Mouse (Mus musculus) lung, adult 2 months (tissue): ENCODE measurements around the gene Tubb2a.

Experiments used
- CTCF ChIP-seq: fragments of 200-500 bp; IDR thresholded peaks from 2 replicates; pipeline ENCODE4 v1.5.1; 2011; ENCODE audit warnings: mild to moderate bottlenecking, low read length, control low read depth; ENCODE audit not compliant: insufficient read depth
- POLR2A ChIP-seq: fragments of 200-500 bp; IDR thresholded peaks from 2 replicates; pipeline ENCODE4 v1.6.1; 2011; ENCODE audit warnings: low read depth, mild to moderate bottlenecking, control low read depth, low read length, borderline replicate concordance; ENCODE audit errors: extremely low read depth

DNA sequence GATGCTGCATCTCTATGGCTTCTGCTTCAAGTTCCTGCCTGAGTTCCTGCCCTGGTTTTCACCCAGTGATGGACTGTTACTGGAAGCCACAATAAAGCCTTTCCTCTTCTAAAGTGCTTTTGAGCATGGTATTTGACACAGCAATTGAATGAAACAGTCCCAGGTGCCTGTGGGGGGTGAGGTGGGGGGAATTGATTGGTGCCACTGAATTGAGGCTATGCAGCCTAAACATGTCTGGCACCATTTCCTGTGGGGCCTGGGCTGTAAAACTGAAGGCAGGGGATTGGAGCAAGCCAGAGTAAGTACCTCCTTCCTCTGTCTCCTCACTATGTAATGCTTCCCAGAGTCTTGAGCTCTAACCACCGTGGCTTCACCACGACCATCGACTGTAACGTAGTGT is 36.8 kb upstream of the Tubb2a start:
- TF ChIP-seq CTCF, result no peak
- TF ChIP-seq POLR2A, result no peak
